Comparison of ENCODE assay signal across 23 mouse cellular contexts in the genomic region with DNA sequence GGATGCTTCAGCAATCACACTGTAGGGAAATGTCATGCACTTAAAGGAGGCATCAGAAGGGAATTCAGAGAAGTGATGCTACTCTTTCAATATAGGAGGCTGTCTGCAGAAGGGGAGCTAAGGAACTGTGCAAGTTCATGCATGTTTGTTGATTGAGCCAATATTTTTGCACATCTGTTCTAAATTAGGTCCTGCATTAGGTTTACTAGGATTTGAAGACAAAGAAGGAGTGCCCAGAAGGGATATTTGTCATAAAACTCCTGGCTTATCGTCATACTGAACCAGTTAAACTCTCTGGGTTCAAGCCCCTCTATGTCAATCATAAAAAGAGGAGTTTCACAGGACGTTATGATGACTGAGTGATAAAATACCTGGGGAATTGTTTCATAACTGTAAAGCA.
"Had no signal": no experiment of that assay in that cellular context is flagged by ENCODE, and none has a peak within 500 bp of the region (broad histone marks: within the 10 kb centered on the region; RNA-seq: fewer than 3 reads in every experiment).

No protein-coding gene starts in this region.

- H3K4me1 ChIP-seq: liver, embryonic 12.5 days; liver, embryonic 15.5 days; lung, embryonic 15.5 days; midbrain, embryonic 10.5 days; midbrain, embryonic 13.5 days; neural tube, embryonic 13.5 days had no signal

- H3K9me3 ChIP-seq: kidney, embryonic 15.5 days; limb, embryonic 12.5 days; liver, embryonic 12.5 days; liver, embryonic 15.5 days; lung, embryonic 15.5 days; midbrain, embryonic 10.5 days; midbrain, embryonic 13.5 days; neural tube, embryonic 13.5 days; stomach, embryonic 15.5 days had no signal

- H3K4me2 ChIP-seq: kidney, embryonic 15.5 days; limb, embryonic 12.5 days; liver, embryonic 12.5 days; liver, embryonic 15.5 days; lung, embryonic 15.5 days; midbrain, embryonic 13.5 days; neural tube, embryonic 13.5 days; stomach, embryonic 15.5 days had no signal

- H3K27me3 ChIP-seq: kidney, embryonic 15.5 days; limb, embryonic 12.5 days; liver, embryonic 12.5 days; liver, embryonic 15.5 days; lung, embryonic 15.5 days; midbrain, embryonic 13.5 days; neural tube, embryonic 13.5 days; stomach, embryonic 15.5 days had no signal

- H3K9ac ChIP-seq: kidney, embryonic 15.5 days; limb, embryonic 12.5 days; liver, embryonic 12.5 days; liver, embryonic 15.5 days; lung, embryonic 15.5 days; midbrain, embryonic 13.5 days; neural tube, embryonic 13.5 days; stomach, embryonic 15.5 days had no signal

- ATAC-seq: liver, embryonic 12.5 days; midbrain, embryonic 13.5 days; midbrain, embryonic 16.5 days had no signal

- H3K27ac ChIP-seq: kidney, embryonic 15.5 days; left cerebral cortex, adult 2 months; limb, embryonic 12.5 days; liver, embryonic 12.5 days; liver, embryonic 15.5 days; lung, embryonic 15.5 days; midbrain, embryonic 10.5 days; midbrain, embryonic 13.5 days; neural tube, embryonic 13.5 days; stomach, embryonic 15.5 days had no signal

- H3K36me3 ChIP-seq: kidney, embryonic 15.5 days; limb, embryonic 12.5 days; liver, embryonic 12.5 days; liver, embryonic 15.5 days; lung, embryonic 15.5 days; midbrain, embryonic 10.5 days; midbrain, embryonic 13.5 days; neural tube, embryonic 13.5 days; stomach, embryonic 15.5 days had no signal

- DNase-seq: kidney, postnatal 10 days; kidney, postnatal 36 days; layer of hippocampus, postnatal 36 days; liver; lung, adult 18-20 months; lung, postnatal 10 days; lung, postnatal 36 days; retina, postnatal 1 day; right cerebral cortex, postnatal 25 days; spleen, adult 18-20 months; thymus, postnatal 25 days had no signal

- H3K4me3 ChIP-seq: kidney, embryonic 15.5 days; left cerebral cortex, adult 2 months; limb, embryonic 12.5 days; liver, embryonic 12.5 days; liver, embryonic 15.5 days; lung, embryonic 15.5 days; midbrain, embryonic 10.5 days; midbrain, embryonic 13.5 days; myocyte; neural tube, embryonic 13.5 days; stomach, embryonic 15.5 days had no signal
